Mouse (Mus musculus) left cerebral cortex, postnatal 10 days (tissue): ENCODE data around the gene Hcn2. TPM values are rescaled to one million over a fixed set of nuclear protein-coding genes. Genes with fewer than 3 reads are reported as not detected.

Experiments
- DNase-seq, 2 experiments: peaks; one replicate each; pipeline ENCODE4 v3.0.0; 2021 to 2022; ENCODE audit warnings: low spot score in 2 of 2, mixed read lengths in 1 of 2; ENCODE audit errors: extremely low spot score in 1 of 2
- intact Hi-C: fragments of 180-260 bp; cut with DNase I; formaldehyde crosslinking; loops from one replicate; pipeline ENCODE4 v1.15.1; 2025
- total RNA-seq, 2 experiments: library from RNA; stranded (reverse); gene quantifications; 2 replicates each; pipeline ENCODE4 v1.2.3; 2021

Gene Hcn2
- total RNA-seq, 2 experiments from 2014 or later, result 75.5 to 80.0 TPM

DNA sequence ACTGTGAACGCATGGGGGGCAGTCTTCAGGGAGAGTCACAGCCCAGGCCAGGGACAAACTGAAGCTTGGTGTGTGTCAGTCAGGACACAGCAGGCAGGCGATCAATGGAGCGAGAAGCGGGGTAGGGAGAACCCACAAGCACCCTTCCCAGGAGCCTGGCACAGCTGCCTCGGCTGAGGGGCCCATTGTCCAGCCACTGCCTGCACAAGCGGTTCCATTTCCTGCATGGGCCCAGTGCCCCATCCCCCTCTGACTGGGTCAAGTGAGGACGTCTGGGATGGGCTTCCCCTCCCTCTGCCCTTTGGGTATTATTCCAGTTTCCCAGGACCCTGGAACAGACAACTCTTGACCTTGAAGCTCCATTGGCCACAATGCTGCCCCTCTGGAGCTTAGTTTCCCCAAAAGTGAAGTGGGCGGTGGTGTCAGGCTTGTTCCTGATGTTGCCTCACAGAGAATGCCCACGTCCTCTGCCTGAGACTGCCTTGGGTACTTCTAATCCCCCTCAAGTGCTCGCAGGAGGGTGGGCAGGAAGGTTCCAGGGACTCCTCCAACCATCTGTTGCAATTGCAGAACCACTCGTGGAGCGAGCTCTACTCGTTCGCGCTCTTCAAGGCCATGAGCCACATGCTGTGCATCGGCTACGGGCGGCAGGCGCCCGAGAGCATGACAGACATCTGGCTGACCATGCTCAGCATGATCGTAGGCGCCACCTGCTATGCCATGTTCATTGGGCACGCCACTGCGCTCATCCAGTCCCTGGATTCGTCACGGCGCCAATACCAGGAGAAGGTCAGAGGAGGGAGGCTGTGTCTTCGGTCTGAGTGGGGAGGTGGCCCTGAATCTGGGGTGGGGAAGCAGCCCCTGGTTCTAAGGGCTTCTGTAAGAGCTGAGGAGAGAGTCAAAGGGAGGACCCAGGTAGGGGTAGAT is 12.2 kb downstream of the Hcn2 start:
- DNase-seq, result peak in 1 of 2 experiments; percentile 68
- intact Hi-C loops, result no loop called here

DNA sequence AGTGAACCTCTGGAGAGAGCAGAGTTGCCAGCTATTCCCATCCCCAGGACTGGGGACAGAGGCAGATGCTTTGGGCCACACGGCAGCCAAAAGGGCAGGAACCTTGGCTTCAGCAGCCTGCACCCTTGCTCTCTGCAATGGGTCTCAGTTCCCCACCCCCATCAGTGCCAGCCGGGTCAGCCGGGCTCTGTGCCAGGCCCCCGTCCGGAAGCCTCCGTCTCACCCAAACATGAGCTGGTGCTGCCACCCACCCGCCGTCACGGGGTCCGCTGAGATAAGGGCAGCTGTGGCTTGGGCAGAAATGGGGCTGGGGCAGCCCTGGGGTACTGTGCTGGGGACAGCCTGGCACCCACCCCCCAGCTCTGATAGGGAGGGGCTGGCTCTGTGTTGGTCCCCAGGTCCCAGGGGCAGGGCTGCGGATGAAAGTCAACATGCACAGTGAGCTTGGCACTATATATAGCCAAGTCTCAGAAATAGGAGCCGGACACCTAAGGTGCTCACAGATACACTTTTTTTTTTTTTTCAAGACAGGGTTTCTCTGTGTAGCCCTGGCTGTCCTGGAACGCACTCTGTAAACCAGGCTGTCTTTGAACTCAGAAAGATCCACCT is 13.0 kb downstream of the Hcn2 start:
- intact Hi-C loops, result no loop called here
- peak in 1 of 2 experiments; percentile 75 for DNase-seq

- intact Hi-C loops, result no loop called here
- DNase-seq, result no peak
These were observed 16.1 kb downstream of the Hcn2 start for GRCm38 (mm10) chr10:79732500-79732899.

- no peak for DNase-seq
- intact Hi-C loops, result no loop called here
These were observed 17.4 kb downstream of the Hcn2 start for GRCm38 (mm10) chr10:79733847-79734246.

GRCm38 (mm10) chr10:79735361-79735760 is 18.9 kb downstream of the Hcn2 start:
- peak in 1 of 2 experiments; percentile 42 for DNase-seq
- intact Hi-C loops, result no loop called here

DNA sequence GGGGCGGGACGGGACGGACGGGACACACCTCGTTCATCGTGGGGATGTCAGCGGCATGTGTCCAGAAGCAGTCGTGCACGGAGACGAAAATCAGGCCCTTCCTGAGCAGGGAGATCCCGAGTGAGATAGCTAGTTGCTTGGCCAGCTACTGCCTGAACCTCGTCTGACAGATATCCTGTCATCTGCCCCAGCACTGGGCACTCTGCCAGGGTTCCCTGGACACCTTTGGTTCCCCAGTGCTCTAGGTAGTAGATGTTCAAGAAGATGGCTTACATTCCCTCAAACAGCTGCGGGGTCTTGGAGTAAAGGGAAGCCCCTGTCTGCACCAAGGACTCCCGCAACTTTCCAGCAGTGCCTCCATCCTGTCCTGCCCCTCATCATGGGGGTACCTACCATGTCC is 20.3 kb downstream of the Hcn2 start:
- no peak for DNase-seq
- intact Hi-C loops, result no loop called here

DNA sequence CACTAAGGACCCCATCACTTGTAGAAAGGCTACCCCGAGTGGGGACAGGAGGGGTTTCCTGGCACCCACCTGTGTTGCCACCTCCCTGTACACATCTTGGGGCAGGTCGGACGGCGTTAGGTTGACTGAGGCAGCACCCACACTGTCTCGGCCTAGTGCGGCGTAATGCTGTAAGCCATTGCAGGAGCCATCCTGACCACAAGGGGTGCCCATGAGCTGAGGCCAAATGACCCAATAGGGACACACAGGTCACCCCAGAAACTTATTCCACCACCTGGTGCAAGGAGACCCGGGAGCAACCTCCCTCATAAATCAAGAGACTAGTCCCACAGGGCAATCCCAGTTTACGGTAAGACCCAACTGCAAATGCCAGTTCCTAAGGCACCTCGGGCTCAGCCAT is 21.8 kb downstream of the Hcn2 start:
- peak in 1 of 2 experiments; percentile 37 for DNase-seq
- intact Hi-C loops, result no loop called here

GRCm38 (mm10) chr10:79739234-79739633 is 22.8 kb downstream of the Hcn2 start:
- intact Hi-C loops, result no loop called here
- no peak for DNase-seq

- no peak for DNase-seq
- intact Hi-C loops, result no loop called here
These were observed 24.4 kb downstream of the Hcn2 start for GRCm38 (mm10) chr10:79740863-79741262.

DNA sequence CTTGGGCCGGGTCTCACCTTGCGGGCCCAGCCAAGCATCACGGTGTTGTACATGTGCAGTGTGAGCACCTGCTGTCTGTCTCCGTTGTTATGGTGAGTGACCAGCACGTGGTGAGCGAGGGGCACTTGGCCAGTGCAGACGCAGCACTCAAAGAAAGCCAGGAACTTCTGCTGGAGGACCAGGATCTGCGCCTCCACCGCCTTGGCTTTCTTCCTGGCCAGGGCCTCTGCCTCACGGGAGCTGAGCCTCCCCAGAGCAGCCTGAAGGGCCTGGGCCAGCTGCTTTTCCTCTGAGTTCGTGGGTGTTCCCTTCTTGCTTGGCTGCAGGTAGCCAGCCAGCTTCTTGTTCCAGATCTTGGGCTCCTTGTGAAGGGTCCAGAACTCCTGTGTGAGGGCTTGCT is 26.7 kb downstream of the Hcn2 start:
- intact Hi-C loops, result no loop called here
- no peak for DNase-seq

DNA sequence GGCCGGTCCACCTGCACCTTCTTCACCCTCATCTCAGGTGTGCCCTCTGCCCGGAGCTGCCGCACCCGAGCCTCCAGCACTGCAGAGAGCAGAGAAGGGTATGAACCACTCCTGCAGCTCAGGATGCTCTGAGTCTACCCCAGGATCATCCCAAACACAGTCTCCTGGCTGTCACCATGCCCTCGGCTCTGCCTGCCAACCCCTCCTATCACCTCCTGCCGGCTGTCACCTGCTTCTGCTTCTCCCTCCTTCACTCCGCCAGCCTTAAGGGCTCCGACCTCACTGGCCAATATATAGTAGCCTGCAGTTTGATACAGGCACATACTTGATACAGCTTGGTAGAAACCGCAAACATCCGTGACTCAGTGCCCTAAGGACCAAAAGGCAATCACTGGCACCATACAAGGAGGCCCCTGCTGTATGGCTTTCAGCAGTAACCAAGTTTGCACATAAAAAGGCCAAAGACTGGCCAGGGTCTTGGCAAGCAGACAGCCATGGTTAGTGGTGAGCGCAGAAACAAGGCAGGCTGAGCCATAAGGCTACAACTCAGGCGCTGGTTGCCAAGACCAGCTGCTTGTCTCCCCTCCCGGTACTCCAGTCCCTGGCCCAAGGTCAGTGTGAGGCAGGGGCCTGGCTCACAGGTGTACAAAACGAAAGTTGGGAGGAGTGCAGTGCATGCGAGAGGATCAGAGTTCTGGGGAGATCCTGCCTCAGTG is 27.4 kb downstream of the Hcn2 start:
- DNase-seq, result no peak
- intact Hi-C loops, result no loop called here

DNA sequence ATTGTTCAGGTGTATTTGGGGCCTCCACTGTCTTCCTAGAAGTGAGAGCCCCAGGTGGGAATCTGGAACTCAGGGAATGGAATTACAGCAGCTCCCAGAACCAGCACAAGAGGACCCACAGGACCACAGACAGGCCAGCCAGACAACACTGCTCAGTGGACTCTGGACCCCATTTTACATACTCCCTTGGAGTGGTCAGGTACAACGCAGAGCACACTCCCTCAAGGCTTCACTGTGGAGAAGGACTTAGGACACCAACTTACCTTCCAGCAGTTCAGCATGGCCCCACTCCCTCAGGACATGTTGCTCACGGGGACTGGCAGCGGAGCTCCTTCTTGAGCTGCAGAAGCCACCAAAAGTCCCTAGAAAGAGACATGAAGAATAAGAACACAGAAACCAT is 29.0 kb downstream of the Hcn2 start:
- intact Hi-C loops, result no loop called here
- no peak for DNase-seq

GRCm38 (mm10) chr10:79745898-79746773 is 29.7 kb downstream of the Hcn2 start, which contains the start of gene Polrmt:
Gene Polrmt (minus strand): TSS chr10:79746581.
- intact Hi-C loops, result no loop called here
- DNase-seq, result peak; percentile 97

DNA sequence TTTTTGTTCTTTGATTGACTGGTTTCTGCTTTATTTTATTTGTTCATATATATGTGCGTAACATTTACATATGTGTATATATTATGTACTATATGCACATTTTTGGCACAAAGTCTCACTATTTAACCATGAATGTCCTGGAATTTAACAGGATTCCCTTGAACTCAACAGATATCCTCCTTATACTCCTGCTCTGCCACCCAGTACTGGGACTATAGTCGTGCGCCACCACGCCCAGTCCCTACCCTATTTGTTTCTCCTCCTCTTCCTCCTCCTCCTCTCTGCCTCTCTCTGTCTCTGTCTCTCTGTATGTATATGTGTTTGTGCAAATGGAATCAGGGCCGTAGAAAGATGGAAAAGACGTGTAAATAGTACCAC is 30.3 kb downstream of the Hcn2 start:
- DNase-seq, result no peak
- intact Hi-C loops, result no loop called here

DNA sequence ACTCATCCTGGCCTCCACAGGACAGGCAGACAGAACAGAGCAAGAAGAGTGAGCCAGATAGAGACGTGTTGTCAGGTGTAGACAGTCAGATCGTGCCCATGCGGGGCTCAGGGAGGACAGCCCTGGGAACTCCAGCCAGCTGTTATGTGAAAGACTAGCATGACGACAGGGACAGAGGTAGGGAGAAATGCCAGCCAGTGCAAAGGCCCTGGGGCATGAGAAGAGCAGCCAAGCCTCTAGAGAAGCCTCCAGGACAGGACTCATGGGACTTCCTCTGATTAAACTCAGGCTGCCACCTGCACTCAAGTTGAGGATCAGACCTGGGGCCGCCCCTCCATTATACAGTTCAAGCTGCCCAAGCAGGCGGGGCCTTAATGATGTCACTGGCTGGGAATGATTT is 32.1 kb downstream of the Hcn2 start:
- intact Hi-C loops, result no loop called here
- no peak for DNase-seq

DNA sequence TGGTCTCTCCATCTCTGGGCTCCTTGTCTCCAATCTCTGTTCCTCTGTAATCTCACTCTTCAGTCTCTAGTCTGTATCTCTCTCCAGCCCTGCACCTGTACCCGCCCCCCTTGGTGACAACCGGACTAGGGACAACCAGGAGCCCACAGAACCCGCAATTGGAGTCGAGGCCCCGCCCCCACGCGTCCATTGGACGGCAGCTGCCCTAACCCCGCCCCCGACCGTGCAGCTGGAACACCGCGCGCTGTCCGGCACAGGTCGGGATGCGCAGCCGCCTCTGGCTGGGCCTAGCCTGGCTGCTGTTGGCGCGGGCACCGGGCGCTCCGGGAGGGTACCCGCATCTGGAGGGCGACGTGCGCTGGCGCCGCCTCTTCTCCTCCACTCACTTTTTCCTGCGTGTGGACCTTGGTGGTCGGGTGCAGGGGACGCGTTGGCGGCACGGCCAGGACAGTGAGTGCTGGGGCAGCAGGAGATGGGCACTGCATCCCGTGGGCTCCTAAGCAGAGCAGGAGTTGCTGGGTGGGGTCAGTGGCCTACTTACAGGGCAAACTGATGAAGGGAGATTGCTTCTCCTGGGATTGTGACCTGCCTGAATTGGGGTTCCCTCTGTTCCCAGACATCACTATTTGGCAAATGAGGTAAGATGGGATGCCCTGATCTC is 38.6 kb downstream of the Hcn2 start, which contains the start of gene Fgf22:
Gene Fgf22 (plus strand): TSS at position 221 of the 661 bp plus-strand sequence.
- intact Hi-C loops, result no loop called here
- peak in 1 of 2 experiments; percentile 87 for DNase-seq

GRCm38 (mm10) chr10:79755854-79756253 is 39.4 kb downstream of the Hcn2 start:
- DNase-seq, result no peak
- intact Hi-C loops, result no loop called here

DNA sequence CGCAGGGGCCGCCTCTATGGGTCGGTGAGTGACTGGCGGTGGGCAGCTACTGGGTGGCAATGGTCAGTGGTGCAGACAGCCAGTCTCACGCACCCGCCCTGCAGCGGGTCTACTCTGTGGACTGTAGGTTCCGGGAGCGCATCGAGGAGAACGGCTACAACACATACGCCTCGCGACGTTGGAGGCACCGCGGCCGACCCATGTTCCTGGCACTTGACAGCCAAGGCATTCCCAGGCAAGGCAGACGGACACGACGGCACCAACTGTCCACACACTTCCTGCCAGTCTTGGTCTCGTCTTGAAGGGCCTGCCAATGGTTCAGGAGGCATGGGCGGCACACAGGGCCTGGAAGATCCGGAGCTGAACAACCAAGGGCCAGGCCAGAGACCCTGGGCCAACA is 40.2 kb downstream of the Hcn2 start:
- peak in 1 of 2 experiments; percentile 26 for DNase-seq
- intact Hi-C loops, result no loop called here
